Mouse (Mus musculus) Patski (cell line): ENCODE data around the gene Elf3. TPM values are rescaled to one million over a fixed set of nuclear protein-coding genes. Genes with fewer than 3 reads are reported as not detected.
A peak's percentile ranks its signal among the peaks of the same experiment; 100 is the strongest.
"Not testable (repeated sequence)": the region's sequence is repeated elsewhere in the genome, so short reads cannot be mapped to it uniquely, and the experiment has no call there.

ENCODE experiments used
- ATAC-seq: fragments of 100-300 bp; one replicate; pipeline ENCODE4 v1.8.0; 2021
- CTCF ChIA-PET: fragments of 350-600 bp; sonication (Branson Sonifier 250); formaldehyde crosslinking; loops from one replicate; lab custom pipeline; 2022; ENCODE audit warnings: inconsistent platforms; lab: Charles Lee
- POLR2A ChIA-PET: fragments of 350-600 bp; sonication (Branson Sonifier 250); formaldehyde crosslinking; loops from one replicate; lab custom pipeline; 2022; ENCODE audit warnings: antibody characterized with exemption, inconsistent platforms; lab: Charles Lee
- DNase-seq: peaks from one replicate; pipeline ENCODE4 v3.0.0-alpha.2; 2011; ENCODE audit warnings: low read depth, low spot score
- H3K27me3 ChIP-seq: fragments of 371-371 bp; one replicate; pipeline ENCODE4 v1.5.1; 2021
- CTCF ChIP-seq: fragments of 100-300 bp; IDR thresholded peaks from one replicate; pipeline ENCODE4 v1.5.1; 2021
- in situ Hi-C: fragments of 300-500 bp; cut with MboI; formaldehyde crosslinking; loops from 3 replicates; pipeline ENCODE4 v1.11.1; 2018; ENCODE audit warnings: low pct_unique_long_range_greater_than_20kb, mixed read lengths
- polyA plus RNA-seq: library from polyadenylated mRNA; unstranded; gene quantifications from one replicate; pipeline ENCODE4 v1.2.3, GENCODE M21; 2021

The Elf3 gene
- polyA plus RNA-seq, 1 experiment from 2014 or later: 27.3 TPM

DNA sequence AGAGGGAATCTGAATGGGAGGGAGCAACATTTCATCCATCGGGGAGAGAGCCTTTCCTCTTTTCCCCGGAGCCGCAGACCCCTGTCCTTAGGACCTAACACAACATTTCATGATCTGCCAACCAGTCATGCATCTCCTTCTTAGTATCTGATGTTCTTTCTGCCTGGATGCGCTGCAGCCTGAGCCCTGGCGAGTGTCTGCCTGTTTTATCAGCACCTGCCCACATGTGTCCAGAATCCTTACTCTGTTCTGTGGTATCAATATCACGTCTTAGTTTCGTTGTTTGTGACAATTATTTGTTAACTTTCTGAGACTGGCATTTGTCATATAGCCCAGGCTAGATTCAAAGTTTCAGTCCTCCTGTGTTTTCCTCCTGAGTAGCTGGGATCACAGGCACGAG, 14.4 kb downstream of the Elf3 start:
- no peaks in the 10 kb centered on the region for H3K27me3 ChIP-seq
- ChIA-PET CTCF (no interaction called here), POLR2A (no interaction called here)
- DNase-seq: no peak
- ATAC-seq: no peak
- no peak for TF ChIP-seq CTCF
- in situ Hi-C loops: no loop called here

DNA sequence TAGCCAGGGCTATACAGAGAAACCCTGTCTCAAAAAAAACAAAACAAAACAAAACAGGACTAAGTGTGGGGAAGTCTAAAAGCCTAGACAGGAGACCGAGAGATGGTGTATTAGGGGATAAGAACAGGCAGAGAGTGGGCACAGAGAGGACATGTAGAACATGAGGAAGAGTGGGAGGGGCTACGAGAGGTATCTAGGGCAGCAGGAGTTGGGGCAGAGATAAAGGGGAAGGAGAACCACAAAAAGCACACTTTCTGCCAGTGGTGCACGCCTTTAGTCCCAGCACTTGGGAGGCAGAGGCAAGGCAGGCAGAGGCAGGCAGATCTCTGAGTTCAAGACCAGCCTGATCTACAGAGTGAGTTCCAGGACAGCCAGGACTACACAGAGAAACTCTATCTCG, 18.2 kb downstream of the Elf3 start:
- H3K27me3 ChIP-seq, DNase-seq, ATAC-seq, CTCF ChIA-PET, in situ Hi-C loops: not testable (repeated sequence)
- POLR2A ChIA-PET: interaction anchor here (1.0 kb wide), 1 partner anchor 281 kb away, joined by 3 read pairs; no protein-coding TSS in a partner anchor

DNA sequence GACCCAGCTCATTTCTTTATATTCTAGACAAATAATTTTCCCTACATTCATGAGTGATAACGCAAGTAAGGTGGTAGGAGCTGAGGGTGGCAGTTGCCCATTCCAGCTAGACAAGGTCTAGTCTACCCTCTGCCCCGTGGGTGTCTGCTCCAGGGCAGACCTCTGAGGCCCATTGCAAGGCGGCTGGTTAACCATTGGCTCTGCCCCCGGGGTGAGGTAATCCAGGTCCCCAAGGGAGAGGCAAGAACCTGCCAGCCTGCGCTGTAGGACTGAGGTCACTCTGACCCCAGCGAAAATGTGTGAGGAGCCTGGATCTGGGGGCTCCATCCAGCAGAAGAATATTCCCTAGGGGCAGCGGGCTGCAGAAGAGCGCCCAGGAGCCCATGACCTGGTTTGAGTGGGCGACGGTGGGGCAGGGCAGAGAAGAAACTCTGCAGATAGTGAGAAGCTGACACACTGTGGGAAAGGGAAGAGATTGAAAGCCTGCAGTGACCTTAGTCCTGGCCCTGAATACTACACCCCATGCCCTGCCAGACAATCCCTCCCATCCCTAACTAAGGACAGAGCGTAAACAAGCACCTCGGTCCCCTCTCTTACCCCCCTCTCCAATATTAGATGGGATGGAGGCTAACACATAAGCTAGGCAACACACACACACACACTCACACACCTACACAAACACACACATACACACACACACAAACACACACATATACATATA, 21.1 kb downstream of the Elf3 start:
- POLR2A ChIA-PET: no interaction called here
- ATAC-seq: no peak
- in situ Hi-C loops: no loop called here
- peak; percentile 39 for DNase-seq
- CTCF ChIA-PET: interaction anchor here (1.2 kb wide), 1 partner anchor 26 kb away, joined by 3 read pairs; no protein-coding TSS in a partner anchor
- no peak for TF ChIP-seq CTCF
- H3K27me3 ChIP-seq: no peaks in the 10 kb centered on the region

DNA sequence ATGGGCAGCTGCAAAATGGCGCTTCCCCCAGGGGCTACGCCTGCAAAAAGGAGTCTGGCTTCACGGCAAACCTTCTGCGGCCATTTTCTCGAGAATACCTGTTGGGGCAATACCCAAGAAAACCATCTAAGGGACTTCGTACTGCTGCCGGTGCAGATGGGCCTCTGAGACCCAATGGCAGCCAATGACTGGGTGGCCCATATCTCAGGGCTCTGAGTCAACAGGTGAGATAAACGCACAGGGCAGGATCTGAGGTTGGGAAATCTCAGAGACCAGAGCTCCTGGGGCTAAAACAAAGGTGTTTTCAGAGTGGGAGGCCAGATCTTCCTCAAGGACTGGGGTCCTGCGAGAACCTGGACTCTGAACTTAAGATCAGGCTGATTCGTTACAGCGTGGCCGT, 23.6 kb downstream of the Elf3 start:
- DNase-seq (no peak), ATAC-seq (no peak)
- CTCF ChIA-PET: no interaction called here
- POLR2A ChIA-PET: no interaction called here
- TF ChIP-seq CTCF: no peak
- H3K27me3 ChIP-seq: no peaks in the 10 kb centered on the region
- in situ Hi-C loops: no loop called here

DNA sequence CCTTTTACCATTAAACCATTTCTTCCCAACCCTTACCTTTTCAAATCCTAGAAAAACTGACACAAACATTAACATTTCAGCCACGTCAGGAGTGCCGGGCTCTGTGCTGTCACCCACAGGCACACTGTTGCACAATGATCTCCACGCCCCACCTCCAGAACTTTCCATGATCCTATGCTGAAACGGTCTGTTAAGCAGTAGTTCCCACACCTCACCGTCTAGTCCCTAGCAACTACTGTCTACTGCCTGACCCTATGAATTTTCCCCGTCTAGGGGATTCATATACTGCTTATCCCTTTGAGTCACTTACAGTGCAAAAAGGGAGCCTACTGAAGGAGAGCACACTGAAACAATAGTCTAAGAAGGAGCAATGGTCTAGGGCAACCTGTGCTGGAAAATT, 24.4 kb downstream of the Elf3 start:
- TF ChIP-seq CTCF: no peak
- ChIA-PET CTCF (no interaction called here), POLR2A (no interaction called here)
- ATAC-seq: peak; percentile 77
- DNase-seq: peak; percentile 73
- in situ Hi-C loops: no loop called here
- H3K27me3 ChIP-seq: no peaks in the 10 kb centered on the region

DNA sequence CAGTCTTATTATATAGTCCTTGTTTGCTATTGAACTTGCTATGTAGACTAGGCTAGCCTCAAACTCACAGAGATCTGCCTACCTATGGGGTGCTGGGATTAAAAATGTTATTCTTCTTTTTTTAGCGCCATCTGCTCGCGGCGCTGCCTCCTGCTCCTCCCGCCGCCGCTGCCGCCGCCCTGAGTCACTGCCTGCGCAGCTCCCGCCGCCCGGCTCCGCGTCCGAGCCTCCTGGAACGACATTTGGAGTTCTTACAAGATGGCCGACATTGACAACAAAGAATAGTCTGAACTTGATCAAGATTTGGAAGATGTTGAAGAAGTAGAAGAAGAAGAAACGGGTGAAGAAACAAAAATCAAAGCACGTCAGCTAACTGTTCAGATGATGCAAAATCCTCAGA, 26.5 kb downstream of the Elf3 start:
- ATAC-seq, POLR2A ChIA-PET, DNase-seq, in situ Hi-C loops, H3K27me3 ChIP-seq, CTCF ChIA-PET: not testable (repeated sequence)

DNA sequence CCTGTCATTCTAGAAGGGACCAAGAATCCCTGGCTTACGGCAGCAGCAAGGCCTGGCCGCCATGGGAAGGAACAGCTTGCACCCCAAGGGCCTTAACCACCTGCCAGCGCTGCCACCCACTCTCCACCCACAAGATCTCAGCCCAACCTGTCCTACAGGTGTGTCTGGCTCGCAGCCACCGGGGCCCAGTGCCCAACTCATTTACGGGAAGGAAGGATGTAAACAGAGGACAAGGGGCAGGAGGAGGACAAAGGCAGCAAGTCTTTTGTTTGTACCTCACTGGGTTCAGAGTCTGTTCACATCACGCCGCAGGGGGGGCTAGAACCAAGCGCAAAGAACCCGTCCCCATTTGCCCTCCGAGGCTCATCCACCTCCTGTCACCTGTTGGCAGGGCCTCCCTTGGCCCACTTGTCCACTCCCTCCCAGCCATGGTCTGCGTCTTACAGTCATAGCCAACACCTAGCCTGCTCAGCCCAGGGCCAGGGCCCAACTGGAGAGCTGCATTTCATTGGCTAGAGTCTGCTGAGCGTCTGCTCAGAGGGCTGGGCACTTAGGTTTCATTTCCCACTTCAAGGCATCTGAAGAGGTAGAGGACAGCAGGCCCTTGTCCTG, 30.9 kb downstream of the Elf3 start:
- H3K27me3 ChIP-seq: no peaks in the 10 kb centered on the region
- ChIA-PET CTCF (no interaction called here), POLR2A (no interaction called here)
- ATAC-seq: no peak
- no peak for TF ChIP-seq CTCF
- DNase-seq: no peak
- in situ Hi-C loops: no loop called here

DNA sequence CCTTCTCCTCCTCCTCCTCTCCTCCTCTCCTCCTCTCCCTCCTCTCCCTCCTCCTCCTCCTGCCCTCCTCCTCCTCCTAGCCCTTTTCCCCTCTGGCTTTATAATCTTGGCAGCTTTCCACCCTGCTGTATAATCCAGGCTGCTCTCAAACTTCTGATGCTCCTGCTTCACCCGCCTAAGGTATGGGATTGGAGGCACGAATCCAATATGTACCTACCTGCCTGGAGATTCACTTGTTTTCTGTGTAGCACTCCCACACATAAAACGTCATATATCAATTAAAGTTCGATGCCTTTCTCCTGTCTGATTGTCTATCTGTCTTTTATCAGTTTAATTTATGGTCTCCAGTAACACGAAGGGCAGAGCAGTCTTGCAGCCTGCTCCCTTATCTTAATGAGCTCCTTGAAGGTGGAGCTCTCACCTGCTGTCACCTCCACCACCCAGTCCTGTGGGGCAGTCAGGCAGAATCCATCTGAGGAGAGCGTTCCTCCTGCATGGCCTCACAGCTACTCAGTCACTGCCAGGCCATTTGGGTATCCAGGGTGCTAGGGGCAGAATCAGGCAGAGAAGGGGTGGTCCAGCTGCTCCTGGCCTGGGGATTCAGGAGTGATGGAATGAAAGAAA, 33.3 kb downstream of the Elf3 start:
- ChIA-PET CTCF (no interaction called here), POLR2A (interaction anchor here (0.5 kb wide), 1 partner anchor 52 kb away, joined by 4 read pairs; no protein-coding TSS in a partner anchor)
- in situ Hi-C loops: no loop called here
- DNase-seq (no peak), ATAC-seq (no peak)
- no peak for TF ChIP-seq CTCF
- H3K27me3 ChIP-seq: no peaks in the 10 kb centered on the region

DNA sequence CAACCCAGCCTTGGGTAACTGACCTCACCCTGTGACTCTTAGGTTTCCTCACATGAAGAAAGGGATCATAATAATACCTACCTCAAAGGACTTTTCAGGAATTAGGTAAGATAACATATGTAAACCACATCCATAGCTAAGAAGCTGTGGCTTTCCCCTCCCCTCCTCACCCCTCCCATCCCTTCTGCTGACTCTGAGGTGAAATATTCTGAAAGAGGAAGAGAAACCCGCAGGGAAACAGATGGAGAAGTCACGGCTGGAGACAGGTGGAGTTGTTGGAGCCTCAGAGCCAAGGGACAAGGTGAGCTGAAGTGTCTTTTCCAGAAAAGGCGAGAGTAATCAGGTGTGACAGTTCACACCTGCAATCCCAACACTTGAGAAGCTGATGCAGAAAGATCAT, 34.2 kb downstream of the Elf3 start:
- ChIA-PET POLR2A (interaction anchor here (0.5 kb wide), 1 partner anchor 51 kb away, joined by 4 read pairs; no protein-coding TSS in a partner anchor), CTCF (no interaction called here)
- no peak for TF ChIP-seq CTCF
- ATAC-seq (no peak), DNase-seq (no peak)
- in situ Hi-C loops: no loop called here
- H3K27me3 ChIP-seq: no peaks in the 10 kb centered on the region

DNA sequence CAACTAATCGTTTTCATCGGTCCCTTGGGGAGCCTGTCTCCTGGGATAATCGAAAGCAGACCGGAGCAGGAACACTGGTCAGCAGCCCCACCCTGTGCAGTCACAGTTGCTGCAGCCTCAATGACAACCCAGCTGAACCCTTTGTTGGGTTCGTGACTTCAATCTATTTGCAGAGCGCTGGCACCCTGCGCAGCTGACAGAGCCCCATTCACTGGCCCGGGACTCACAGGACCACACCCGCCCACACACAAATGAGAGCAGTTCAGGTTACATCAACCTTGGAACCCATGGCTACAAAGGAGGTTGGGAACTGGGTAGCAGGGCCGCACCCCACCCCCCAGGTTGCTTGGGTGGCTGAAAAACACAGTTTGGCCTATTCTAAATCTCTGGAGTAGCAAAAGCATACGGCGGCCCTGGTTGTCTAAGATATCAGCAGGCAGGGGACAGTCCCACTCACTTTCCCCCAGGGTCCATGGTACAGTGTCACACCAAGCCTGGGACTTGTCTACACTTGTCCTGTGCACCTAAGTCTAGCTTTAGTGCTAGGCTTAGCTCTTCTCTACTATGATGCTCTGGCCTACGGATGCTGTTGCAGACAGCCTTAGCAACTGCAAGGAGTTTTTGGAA, 40.6 kb downstream of the Elf3 start:
- no peak for ATAC-seq

More for the DNA sequence above, 40.6 kb downstream of the Elf3 start:
- POLR2A ChIA-PET: no interaction called here
- in situ Hi-C loops: no loop called here
- no peak for TF ChIP-seq CTCF
- H3K27me3 ChIP-seq: no peaks in the 10 kb centered on the region
- CTCF ChIA-PET: no interaction called here
- no peak for DNase-seq
